Mouse (Mus musculus): Measurements from ENCODE around the gene Nedd4. TPM values are rescaled to one million over a fixed set of nuclear protein-coding genes. Genes with fewer than 3 reads are reported as not detected.

Gene Nedd4
- total RNA-seq, 1 experiment from 2014 or later = 493 TPM

GRCm38 (mm10) chr9:72681652-72682228, 19.6 kb downstream of the Nedd4 start:
- no peak for DNase-seq

GRCm38 (mm10) chr9:72683268-72683667, 21.1 kb downstream of the Nedd4 start:
- DNase-seq = no peak

DNA sequence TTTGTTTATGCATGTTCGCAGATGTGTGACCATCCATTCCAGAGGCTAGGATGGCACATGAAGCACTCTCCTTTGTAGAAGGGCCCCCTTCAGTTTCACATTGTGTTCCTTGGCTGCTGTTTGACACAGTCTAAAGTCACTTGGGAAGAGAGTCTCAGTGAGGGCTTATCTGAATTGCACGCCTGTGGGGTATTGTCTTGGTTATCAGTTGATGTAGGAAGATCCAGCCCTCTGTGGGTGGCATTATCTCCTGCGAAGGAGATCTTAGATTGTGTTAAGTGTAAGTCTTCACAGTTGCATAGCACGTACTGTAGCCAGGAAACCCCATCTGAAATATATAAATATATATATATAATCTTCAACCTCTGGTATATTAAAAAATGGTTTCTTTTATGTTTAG, 23.1 kb downstream of the Nedd4 start:
- no peak for DNase-seq

GRCm38 (mm10) chr9:72686506-72686905, 24.4 kb downstream of the Nedd4 start:
- peak; percentile 78 for DNase-seq

DNA sequence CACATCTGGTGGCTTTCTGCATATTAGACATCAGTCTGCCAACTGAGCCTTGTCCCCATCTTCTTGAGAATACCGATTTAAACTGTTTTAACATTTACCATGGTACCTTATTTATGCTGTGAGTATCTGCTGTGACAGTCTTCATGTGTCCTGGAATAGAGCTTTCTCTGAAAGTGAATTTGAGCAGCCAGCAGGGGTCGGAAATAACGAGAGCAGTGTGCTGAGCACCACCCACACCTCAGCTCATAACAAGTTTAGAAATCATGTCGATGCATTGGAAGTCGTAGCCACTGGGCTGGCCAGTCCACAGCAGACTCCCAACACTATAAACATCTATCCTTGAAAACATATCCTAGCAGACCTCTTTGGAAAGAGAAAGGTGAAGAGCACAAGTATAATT, 27.4 kb downstream of the Nedd4 start:
- DNase-seq = no peak

- no peak for DNase-seq
Observed at GRCm38 (mm10) chr9:72690811-72691210, 28.7 kb downstream of the Nedd4 start.

- DNase-seq = no peak
Observed at GRCm38 (mm10) chr9:72691942-72692341, 29.8 kb downstream of the Nedd4 start.

DNA sequence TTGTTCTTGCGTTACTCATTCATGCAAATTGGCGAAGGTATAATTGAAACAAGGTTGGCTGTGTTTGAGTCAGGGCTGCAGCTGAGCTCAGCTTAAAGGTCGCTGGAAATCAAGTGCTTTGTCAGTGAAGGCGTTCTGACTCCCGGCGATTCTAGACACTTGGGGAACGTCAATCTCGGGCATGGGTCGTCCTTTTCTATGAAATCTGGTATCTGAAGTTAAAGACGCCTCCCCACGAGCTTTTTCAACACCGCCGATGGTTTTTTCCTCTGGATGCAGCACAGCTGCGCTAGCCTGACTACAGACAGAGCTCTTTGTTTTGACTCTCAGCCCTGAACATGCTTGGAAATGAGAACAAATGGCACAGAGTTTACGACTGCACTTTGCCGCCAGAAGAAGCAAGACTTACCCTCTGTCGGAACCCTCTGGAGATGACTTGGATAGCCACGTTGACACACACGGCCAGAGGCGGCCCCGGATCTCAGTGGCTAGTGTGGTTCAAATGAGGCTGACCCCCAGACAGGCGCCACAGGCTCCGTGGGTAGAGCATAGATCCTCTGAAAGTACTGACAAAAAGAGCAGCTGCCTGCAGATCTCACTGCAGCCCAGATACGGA, 31.0 kb downstream of the Nedd4 start:
- DNase-seq = peak; percentile 47

DNA sequence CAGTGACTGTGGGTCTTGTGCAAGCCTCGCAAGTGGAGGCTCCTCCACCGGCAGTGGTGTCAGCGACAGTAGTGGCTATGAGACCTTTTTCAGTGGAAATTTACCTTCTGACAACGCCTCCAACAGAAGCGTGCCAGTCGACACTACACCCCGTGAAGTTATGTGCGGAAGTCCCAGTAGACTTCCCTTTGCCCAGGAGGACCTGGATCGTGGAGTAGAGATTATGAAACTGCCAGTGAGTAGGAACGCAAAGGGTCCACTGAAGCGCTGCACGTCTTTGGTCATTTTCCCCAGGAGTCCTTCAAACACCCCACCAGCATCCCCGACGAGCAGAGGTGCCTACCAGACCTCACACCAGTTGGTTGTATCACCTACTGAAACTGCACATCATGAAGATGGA, 31.7 kb downstream of the Nedd4 start:
- DNase-seq = peak; percentile 40

DNA sequence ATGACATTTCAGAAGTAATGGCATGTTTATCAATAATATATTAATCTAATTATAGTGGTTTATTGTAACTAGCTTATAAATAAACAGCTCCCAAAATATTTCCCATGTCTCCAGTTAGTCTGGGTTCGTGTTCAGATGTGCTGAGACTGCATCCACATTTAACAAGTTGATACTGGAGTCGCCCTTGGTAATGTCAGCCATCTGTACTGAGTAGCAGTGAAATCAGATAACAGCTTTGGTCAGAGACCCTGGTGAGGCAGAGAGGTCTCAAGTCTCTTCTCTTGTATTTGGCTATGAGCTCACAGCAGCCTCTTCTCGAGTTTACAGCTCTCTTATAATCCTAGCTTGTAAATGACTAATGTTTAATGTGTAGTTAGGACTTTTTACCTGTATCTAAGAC, 34.4 kb downstream of the Nedd4 start:
- no peak for DNase-seq

DNA sequence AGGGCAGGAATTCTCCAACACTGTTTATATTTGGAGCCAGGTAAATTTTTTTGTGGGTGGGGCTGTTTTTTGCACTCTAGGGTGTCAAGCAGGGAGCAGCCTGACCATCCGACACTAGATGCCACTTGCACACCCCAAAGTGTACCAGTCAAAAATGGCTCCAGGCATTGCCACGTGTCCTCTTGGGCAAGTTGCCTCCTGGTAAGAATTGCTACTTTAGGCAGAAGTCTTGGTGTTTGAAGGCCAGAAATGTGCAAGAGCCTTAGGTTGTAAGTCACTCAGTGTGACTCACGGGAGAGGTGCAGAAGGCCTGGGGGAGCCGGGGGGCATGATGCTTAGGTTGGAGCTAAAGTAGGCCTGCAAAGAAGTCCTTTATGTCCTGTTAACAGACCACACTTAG, 35.6 kb downstream of the Nedd4 start:
- DNase-seq = peak; percentile 37

GRCm38 (mm10) chr9:72699702-72700101, 37.6 kb downstream of the Nedd4 start:
- DNase-seq = peak; percentile 40

DNA sequence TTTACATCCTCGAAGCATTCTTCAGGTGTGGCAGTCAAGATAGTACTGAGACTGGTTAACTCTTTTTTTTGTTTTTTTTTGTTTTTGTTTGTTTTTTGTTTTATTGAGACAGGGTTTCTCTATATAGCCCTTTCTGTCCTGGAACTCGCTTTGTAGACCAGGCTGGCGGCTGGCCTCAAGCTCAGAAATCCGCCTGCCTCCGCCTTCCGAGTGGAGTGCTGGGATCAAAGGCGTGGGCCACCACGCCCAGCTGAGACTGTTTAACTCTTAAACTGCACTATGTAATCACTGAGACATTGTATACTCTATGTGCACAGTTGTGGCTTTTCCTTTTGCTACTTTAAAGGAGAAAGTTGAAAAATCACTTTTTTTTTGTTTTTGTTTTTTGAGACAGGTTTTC, 39.3 kb downstream of the Nedd4 start:
- DNase-seq = no peak

GRCm38 (mm10) chr9:72702075-72702474, 39.9 kb downstream of the Nedd4 start:
- DNase-seq = peak; percentile 92

DNA sequence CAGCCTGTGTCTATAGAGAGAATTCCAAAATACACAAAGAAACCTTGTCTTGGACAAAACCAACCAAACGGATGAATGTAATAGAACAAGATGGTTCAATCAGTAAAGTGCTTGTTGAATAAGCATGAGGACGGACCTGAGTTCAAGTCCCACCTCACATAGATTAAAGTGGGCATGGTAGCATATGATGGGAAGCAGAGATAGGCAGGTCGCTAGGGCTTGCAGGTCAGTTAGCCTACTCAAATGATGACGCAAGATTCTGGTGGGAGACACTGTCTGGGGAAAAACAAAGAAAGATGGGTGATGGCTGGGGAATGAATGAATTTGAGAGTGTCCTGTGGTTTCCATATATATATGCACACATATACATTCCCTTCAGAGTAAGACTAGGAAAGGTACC, 41.0 kb downstream of the Nedd4 start:
- DNase-seq = no peak

- DNase-seq = peak; percentile 37
Observed at GRCm38 (mm10) chr9:72703754-72704153, 41.6 kb downstream of the Nedd4 start.

DNA sequence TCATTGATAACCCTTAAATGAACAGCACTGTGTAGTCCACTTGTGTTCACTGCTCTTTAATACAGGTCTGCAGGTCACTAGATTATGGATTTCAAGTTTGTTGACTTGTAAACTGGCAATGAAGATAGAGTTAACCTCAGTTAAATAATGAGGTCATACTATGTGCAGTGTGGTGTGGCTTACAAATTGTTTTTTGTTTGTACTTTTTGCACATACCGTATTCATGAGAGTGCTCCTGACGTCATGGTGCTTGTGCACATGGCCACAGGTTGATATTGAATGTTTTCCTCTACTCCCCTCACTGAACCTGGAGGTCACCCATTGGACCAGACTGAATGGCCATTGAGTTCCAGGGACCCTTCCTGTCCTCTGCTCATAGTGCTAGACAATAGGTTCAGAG, 43.1 kb downstream of the Nedd4 start:
- no peak for DNase-seq

GRCm38 (mm10) chr9:72707999-72708398, 45.9 kb downstream of the Nedd4 start:
- DNase-seq = no peak

DNA sequence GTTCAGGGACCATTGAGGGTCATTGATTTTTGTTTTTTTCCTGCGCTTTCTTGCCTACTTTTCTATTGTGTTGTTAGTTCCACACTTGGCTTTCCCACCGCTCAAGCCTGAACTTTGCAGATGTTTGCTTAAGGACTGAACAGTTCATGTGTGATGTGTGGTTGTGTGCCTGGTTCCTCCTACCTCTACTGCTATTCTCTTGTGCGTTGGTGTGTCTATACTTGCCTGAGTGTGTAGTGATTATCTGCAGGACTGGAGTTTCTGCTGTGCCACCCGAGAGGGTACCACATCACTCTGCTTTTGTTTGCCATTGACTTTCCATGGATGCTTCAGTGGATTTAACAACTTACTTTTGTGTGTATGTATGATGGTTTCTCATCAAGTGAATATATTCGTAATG, 46.5 kb downstream of the Nedd4 start:
- DNase-seq = no peak

DNA sequence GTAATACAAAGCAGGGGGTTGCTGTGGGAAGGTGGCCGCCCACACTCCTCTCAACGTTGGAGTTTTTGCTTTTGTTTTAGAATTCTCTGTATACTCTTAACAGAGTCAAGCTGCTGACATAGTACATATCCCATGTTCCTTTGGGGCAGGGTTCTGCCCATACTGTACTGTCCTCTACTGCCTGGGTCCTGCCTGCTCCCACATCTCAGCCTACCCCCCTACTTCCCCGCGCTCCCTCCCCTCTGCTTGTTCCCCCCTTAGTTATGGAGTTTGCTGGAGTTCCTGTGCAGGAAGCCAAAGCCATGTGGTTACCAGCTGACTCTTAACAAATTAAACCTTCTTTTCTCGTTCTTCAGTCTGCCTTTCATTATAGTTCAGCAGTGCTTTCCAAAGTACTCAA, 47.9 kb downstream of the Nedd4 start:
- DNase-seq = no peak

DNA sequence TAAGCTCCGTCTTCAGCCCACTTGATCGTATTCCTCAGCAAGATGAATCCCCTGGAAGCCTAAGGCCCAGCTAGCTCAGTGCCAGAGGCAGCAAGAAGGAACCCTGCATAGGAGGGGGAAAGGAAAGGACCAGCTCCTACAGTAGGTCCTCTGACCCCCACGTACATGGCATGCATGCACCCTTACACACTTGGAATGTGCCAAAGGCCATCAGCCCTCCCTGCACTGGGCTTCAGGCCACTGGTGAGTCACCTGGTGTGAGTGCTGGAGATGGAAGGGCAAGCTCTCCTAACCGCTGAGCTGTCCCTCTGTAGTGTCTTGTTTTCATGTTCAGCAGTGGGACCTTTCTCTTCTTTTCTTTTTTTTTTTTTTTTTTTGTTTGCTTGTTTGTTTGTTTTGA, 52.8 kb downstream of the Nedd4 start:
- peak; percentile 84 for DNase-seq

DNA sequence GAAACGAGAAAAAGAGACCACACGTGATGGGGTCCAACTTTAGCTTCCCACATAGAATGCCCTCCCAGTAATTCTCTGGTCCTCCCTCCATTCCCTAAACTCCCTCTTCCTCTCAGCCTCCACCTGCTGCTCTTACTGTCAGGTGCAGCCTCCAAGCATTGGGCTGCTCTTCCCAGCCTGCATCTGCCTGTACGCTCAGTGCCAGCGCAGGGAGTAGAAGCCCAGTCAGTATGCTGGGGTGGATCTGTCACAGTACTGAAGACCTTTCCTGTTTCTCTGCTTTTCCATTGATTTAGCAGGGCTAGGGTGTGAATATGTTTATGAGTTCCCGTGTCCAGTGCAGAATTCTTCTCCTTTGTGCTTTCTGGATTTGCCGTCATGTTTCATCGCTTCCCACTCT, 54.1 kb downstream of the Nedd4 start:
- DNase-seq = no peak

DNA sequence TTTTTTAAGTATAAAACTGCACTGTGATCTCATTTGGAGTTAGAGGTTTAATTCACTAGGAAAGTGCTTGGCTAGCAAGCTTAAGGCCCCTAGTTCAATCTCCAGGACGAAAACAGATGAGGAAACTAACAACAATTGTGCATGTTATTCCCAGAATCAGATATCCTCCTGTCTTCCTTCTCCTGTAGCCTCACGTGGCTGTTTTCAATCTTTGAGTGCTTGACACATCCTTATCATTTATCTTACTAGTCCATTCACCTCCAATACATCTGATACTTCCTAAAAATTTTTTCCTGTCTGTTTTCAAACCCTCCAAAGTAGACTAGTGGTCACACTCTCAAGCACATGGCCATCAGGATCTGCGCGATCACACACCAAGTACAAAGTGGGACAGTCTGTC, 57.0 kb downstream of the Nedd4 start:
- no peak for DNase-seq

- DNase-seq = no peak
Observed at GRCm38 (mm10) chr9:72721221-72721620, 59.1 kb downstream of the Nedd4 start.

DNA sequence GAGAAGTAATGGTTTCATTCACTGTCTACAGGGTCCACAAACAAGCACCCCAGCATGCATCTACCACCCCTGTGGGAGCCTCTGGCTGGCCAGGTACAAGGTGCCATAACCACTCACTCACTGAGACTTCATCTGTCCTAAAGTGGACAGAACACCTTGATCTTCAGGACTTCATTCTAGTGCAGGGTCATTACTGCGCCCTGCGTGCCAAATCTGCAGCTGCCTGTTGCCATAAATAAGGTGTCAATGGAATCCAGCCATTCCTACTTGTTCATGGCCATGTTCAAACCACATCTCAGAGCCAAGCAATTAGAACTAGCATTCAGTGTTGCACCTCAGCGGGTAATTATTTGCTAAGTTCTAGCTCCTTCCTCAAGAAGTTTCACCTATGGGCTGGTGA, 60.5 kb downstream of the Nedd4 start:
- DNase-seq = no peak

All from adrenal gland, postnatal 14 days (tissue).